Mouse (Mus musculus): ENCODE data around the gene Pla2g16. TPM values are rescaled to one million over a fixed set of nuclear protein-coding genes. Genes with fewer than 3 reads are reported as not detected.

The Pla2g16 gene
- polyA plus RNA-seq (2012; rRNA removed), result 24.3 and 24.9 TPM in 2 replicates

DNA sequence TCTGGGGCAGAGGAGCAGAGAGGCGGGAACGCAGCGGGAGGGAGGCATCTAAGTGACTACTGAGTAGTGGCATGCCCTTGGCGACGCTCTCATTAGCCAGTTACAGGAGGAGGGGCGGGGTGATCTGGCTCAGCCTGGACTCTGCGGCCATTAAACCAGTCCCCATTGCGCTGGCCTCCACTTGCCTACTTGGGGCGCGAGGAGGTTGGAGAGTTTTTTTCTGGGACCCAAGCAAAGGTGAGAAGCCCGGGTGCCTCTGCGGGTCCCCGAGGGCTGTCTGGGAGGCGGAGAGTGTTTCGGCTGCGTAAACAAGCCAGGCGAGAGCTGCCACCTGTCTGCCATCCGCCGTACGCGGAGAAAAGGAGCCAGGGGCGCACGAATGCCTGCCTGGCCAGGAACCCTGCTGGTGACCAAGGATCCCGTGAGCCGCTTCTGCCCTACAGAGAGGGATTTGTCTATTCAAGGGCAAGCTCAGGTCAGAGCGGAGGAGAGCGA is at the start of gene Pla2g16:
Gene Pla2g16 (plus strand): TSS at position 132 of the 495 bp plus-strand sequence.
- peak; percentile 61 for TF ChIP-seq POLR2A (IDR thresholded peaks at IDR 0.05; ENCODE audit: low read depth, low read length)
- 0 out of 2 replicates have a peak, but pooled peaks have one; percentile 6 for TF ChIP-seq CTCF (conservative IDR thresholded peaks at IDR 0.05; ENCODE audit: insufficient read depth, insufficient read length, low read depth, low read length)
- peak within 1 kb of the TSS; percentile 58 for H3K4me3 ChIP-seq (ENCODE audit: insufficient read depth, low read depth, low read length)
- no peaks in the 10 kb centered on the region; the same call in 1 of the 2 replicates for H3K27me3 ChIP-seq (replicated peaks; ENCODE audit: control insufficient read depth, insufficient read depth, low read length)
- WGBS, result 0% methylated on average over 27 of the region's 27 CpGs
- no peaks in the 10 kb centered on the region for H3K36me3 ChIP-seq (ENCODE audit: control insufficient read depth, insufficient read depth, low read length)
- DNase-seq, result peak; percentile 89
- peaks cover 4% of the 10 kb centered on the region; the same call in 1 of the 2 replicates for H3K4me1 ChIP-seq (ENCODE audit: control insufficient read depth, insufficient read depth, low read length)
- 0 out of 2 replicates have a peak within 1 kb of the TSS, but pooled peaks have one; percentile 18 for H3K27ac ChIP-seq (ENCODE audit: insufficient read depth, low read depth, low read length)

DNA sequence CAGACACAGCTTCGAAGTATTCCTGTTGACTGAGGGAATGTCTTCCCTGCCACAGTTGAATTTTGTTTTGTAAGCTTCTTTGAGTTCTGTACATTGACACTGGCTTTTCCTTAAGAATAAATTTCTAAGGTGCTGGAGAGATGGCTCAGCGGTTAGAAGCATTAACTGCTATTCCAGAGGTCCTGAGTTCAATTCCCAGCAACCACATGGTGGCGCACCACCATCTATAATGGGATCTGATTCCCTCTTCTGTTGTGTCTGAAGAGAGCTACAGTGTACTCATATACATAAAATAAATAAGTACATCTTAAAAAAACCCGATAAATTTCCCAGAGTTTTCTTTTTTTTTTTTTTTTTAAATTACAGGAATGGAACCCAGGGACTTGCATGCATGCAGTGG is 49.2 kb upstream of the Pla2g16 start:
- 77% methylated on average over 4 of the region's 4 CpGs for WGBS
- no peak for DNase-seq
- Histone ChIP-seq H3K27ac (ENCODE audit: insufficient read depth, low read depth, low read length) (no peak overlapping the region), H3K4me1 (ENCODE audit: control insufficient read depth, insufficient read depth, low read length) (peaks cover 6% of the 10 kb centered on the region; the same call in 1 of the 2 replicates), H3K36me3 (ENCODE audit: control insufficient read depth, insufficient read depth, low read length) (peaks cover 8% of the 10 kb centered on the region; the same call in 1 of the 2 replicates), H3K27me3 (replicated peaks; ENCODE audit: control insufficient read depth, insufficient read depth, low read length) (no peaks in the 10 kb centered on the region), H3K4me3 (ENCODE audit: insufficient read depth, low read depth, low read length) (no peak overlapping the region)
- TF ChIP-seq POLR2A (IDR thresholded peaks at IDR 0.05; ENCODE audit: low read depth, low read length), result no peak
- no peak for TF ChIP-seq CTCF (conservative IDR thresholded peaks at IDR 0.05; ENCODE audit: insufficient read depth, insufficient read length, low read depth, low read length)

DNA sequence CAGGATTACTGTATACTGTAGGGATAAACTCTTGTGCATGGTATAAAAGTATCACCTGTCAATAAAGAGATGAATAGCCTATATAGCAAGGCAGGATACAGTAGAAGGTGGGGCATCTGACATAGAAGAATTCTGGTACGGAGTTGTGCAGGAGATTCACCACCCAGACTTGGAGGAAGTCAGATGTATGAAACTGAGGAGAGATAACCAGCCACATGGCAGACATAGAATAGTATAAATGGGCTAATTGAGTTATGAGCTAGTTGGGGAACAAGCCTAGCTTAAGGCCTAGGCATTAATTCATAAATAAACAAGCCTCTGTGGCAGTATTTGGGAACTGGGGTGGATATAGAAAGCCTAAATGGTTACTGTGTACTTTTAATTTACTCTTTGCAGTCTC is 40.8 kb upstream of the Pla2g16 start:
- TF ChIP-seq CTCF (conservative IDR thresholded peaks at IDR 0.05; ENCODE audit: insufficient read depth, insufficient read length, low read depth, low read length) (no peak), POLR2A (IDR thresholded peaks at IDR 0.05; ENCODE audit: low read depth, low read length) (no peak)
- Histone ChIP-seq H3K4me3 (ENCODE audit: insufficient read depth, low read depth, low read length) (no peak overlapping the region), H3K36me3 (ENCODE audit: control insufficient read depth, insufficient read depth, low read length) (peaks cover 8% of the 10 kb centered on the region; the same call in 1 of the 2 replicates), H3K4me1 (ENCODE audit: control insufficient read depth, insufficient read depth, low read length) (no peaks in the 10 kb centered on the region), H3K27ac (ENCODE audit: insufficient read depth, low read depth, low read length) (no peak overlapping the region), H3K27me3 (replicated peaks; ENCODE audit: control insufficient read depth, insufficient read depth, low read length) (no peaks in the 10 kb centered on the region)
- WGBS, result 85% methylated on average over 1 of the region's 1 CpGs
- DNase-seq, result no peak

DNA sequence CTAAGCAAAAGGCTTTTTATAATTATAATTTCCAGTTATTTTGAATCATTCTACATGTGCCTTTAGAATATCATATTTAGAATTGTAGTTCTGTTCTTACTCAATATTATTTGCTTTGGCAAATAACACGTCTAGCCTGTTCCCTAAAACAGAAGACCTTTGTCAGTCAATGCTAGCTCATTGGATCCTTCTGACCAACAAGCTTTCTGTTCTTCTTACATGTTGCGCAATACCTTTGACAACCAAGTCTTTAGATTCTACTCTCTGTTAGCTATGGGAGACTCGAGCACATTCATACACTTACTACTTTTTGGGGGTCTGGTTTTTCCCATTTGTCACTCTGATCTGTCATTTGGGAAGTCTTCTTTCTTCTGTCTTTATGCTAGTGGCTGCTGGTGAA is 35.6 kb upstream of the Pla2g16 start:
- Histone ChIP-seq H3K4me3 (ENCODE audit: insufficient read depth, low read depth, low read length) (no peak overlapping the region), H3K27me3 (replicated peaks; ENCODE audit: control insufficient read depth, insufficient read depth, low read length) (no peaks in the 10 kb centered on the region), H3K4me1 (ENCODE audit: control insufficient read depth, insufficient read depth, low read length) (no peaks in the 10 kb centered on the region), H3K36me3 (ENCODE audit: control insufficient read depth, insufficient read depth, low read length) (peaks cover 15% of the 10 kb centered on the region), H3K27ac (ENCODE audit: insufficient read depth, low read depth, low read length) (no peak overlapping the region)
- TF ChIP-seq CTCF (conservative IDR thresholded peaks at IDR 0.05; ENCODE audit: insufficient read depth, insufficient read length, low read depth, low read length) (no peak), POLR2A (IDR thresholded peaks at IDR 0.05; ENCODE audit: low read depth, low read length) (no peak)
- no peak for DNase-seq
- WGBS, result 92% methylated on average over 3 of the region's 3 CpGs

DNA sequence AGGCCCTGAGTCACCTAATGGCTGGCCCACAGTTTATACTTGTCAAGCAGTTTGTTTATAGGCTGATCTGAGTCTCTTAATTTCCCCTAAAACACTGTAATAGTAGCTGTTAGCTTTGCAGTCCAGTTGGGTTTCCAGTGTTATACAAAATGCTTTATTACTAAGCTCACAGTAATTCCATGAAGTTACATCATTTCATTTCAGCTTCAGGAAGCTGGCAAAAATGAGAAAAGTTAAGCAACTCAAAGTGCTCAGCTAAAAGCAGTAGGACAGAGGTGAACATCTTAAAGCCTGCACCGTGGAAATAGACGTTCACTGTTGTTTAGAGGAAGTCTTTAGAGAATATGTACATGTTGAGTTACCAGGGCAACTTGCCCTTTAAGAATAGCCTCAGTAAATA is 34.4 kb upstream of the Pla2g16 start:
- Histone ChIP-seq H3K27me3 (replicated peaks; ENCODE audit: control insufficient read depth, insufficient read depth, low read length) (no peaks in the 10 kb centered on the region), H3K27ac (ENCODE audit: insufficient read depth, low read depth, low read length) (no peak overlapping the region), H3K4me1 (ENCODE audit: control insufficient read depth, insufficient read depth, low read length) (no peaks in the 10 kb centered on the region), H3K36me3 (ENCODE audit: control insufficient read depth, insufficient read depth, low read length) (peaks cover 13% of the 10 kb centered on the region), H3K4me3 (ENCODE audit: insufficient read depth, low read depth, low read length) (no peak overlapping the region)
- TF ChIP-seq CTCF (conservative IDR thresholded peaks at IDR 0.05; ENCODE audit: insufficient read depth, insufficient read length, low read depth, low read length), result no peak
- TF ChIP-seq POLR2A (IDR thresholded peaks at IDR 0.05; ENCODE audit: low read depth, low read length), result no peak
- 94% methylated on average over 2 of the region's 2 CpGs for WGBS
- no peak for DNase-seq

DNA sequence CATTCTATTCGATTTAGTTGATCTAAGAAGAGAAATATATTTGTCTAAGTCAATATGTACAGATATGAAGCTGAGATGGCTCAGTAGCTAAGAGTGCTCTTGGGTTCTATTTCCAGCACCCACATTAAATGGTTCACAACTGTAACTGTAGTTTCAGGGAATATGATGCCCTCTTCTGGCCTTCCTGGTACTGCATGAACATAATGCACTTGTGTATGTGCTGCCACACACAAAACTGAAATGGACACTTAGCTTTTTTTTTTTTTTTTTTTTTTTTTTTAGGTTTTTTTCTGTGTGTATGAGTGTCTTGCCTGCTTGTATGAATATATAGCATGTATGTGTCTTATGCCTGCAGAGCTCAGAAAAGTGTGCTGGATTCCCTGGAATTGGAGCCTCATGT is 34.0 kb upstream of the Pla2g16 start:
- TF ChIP-seq POLR2A (IDR thresholded peaks at IDR 0.05; ENCODE audit: low read depth, low read length), result no peak
- no peak for TF ChIP-seq CTCF (conservative IDR thresholded peaks at IDR 0.05; ENCODE audit: insufficient read depth, insufficient read length, low read depth, low read length)
- H3K27me3 ChIP-seq (replicated peaks; ENCODE audit: control insufficient read depth, insufficient read depth, low read length), result no peaks in the 10 kb centered on the region
- no peaks in the 10 kb centered on the region for H3K4me1 ChIP-seq (ENCODE audit: control insufficient read depth, insufficient read depth, low read length)
- H3K36me3 ChIP-seq (ENCODE audit: control insufficient read depth, insufficient read depth, low read length), result peaks cover 12% of the 10 kb centered on the region
- peak; percentile 21 for DNase-seq
- H3K4me3 ChIP-seq (ENCODE audit: insufficient read depth, low read depth, low read length), result no peak overlapping the region
- H3K27ac ChIP-seq (ENCODE audit: insufficient read depth, low read depth, low read length), result no peak overlapping the region
- 98% methylated on average over 1 of the region's 1 CpGs for WGBS

DNA sequence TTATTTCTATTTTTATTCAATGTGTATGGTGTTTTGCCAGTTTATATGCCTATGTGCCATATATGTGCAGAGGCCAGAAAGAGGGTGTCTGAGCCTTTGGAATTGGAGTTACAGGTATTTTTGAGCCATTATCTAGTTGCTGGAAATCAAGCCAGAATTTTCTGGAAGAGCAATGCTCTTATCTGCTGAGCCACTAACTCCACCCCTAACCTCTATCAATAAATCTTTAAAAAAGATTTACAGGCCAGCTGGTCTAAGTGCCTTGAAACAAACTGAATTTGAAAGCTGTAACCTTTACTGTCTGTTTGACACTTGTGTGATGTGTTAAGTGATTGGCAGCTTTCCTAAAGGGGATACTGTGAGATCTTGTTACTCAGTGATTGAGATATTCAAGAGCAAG is 33.5 kb upstream of the Pla2g16 start:
- DNase-seq, result no peak

More for the DNA sequence above, 33.5 kb upstream of the Pla2g16 start:
- H3K4me1 ChIP-seq (ENCODE audit: control insufficient read depth, insufficient read depth, low read length), result no peaks in the 10 kb centered on the region
- H3K4me3 ChIP-seq (ENCODE audit: insufficient read depth, low read depth, low read length), result no peak overlapping the region
- no peak overlapping the region for H3K27ac ChIP-seq (ENCODE audit: insufficient read depth, low read depth, low read length)
- TF ChIP-seq POLR2A (IDR thresholded peaks at IDR 0.05; ENCODE audit: low read depth, low read length), result no peak
- no peak for TF ChIP-seq CTCF (conservative IDR thresholded peaks at IDR 0.05; ENCODE audit: insufficient read depth, insufficient read length, low read depth, low read length)
- H3K36me3 ChIP-seq (ENCODE audit: control insufficient read depth, insufficient read depth, low read length), result peaks cover 9% of the 10 kb centered on the region
- no peaks in the 10 kb centered on the region for H3K27me3 ChIP-seq (replicated peaks; ENCODE audit: control insufficient read depth, insufficient read depth, low read length)

Measured in kidney, adult 2 months (tissue).